ENCODE assay signal across 10 mouse cellular contexts in the genomic region with DNA sequence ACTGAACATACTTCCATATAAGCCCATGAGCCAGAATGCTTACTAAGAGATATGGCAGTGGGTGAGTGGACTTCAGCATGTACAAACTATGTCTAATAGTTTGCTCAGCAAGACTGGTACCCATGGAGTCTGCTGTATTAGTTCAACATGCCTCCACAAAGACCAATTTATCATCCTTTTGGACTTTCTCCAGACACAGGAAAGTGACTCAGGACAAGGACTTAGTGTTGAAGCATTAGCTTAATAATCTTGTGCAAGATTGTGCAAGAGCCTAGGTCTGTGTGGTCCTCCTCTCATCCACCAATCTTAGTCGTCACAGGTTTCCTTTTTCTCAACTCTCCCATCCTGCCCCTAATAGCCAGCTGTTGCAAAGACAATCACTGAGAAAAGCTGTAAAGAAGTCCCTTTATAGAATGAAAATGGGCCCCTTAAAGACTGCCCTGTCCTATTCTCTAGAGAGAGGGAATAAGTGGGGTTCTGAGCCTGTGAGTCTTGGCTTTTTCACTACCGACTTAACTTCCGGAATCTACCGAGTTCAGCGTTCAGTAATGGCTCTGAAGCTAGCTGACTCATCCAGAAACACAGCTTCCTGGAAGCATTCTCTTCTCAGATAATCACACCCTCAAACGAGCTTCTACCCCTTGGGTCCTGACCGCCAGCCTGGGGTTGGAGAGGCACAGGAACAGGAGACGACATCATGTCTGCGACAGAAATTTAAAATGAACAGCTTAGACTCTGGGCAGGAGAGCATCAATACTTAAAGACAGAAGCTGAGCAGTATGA. TPM values are rescaled to one million over a fixed set of nuclear protein-coding genes. Genes with fewer than 3 reads are reported as not detected.
DNase-seq lines count a peak whose midpoint lies in the region; ATAC-seq and TF ChIP-seq lines count a peak whose summit lies in the region.
"Had no signal": no experiment of that assay in that cellular context is flagged by ENCODE, and none has a peak within 500 bp of the region (broad histone marks: within the 10 kb centered on the region; RNA-seq: fewer than 3 reads in every experiment).

No protein-coding gene starts in this region.

- no peaks in the 10 kb centered on the region for H3K4me1 ChIP-seq in stomach, postnatal 0 days (replicated peaks; ENCODE audit: control insufficient read depth, insufficient read depth)
- H3K4me1 ChIP-seq in midbrain, embryonic 10.5 days: no peaks in the 10 kb centered on the region
- H3K4me1 ChIP-seq: forebrain, embryonic 15.5 days; limb, embryonic 13.5 days had no signal

- DNase-seq in urinary bladder, postnatal 36 days (ENCODE audit: low spot score in 2 of 2): peak; percentile 4 to 5
- no peak for DNase-seq in urinary bladder, postnatal 4 days (ENCODE audit: low spot score in 2 of 2)
- peak; percentile 18 for DNase-seq in adrenal gland, postnatal 10 days
- peak; percentile 57 for DNase-seq in liver
- DNase-seq in stomach, postnatal 0 days (ENCODE audit: low spot score): no peak
- DNase-seq in midbrain, embryonic 10.5 days (ENCODE audit: low spot score): no peak
- no peak for DNase-seq in testis, postnatal 14 days (ENCODE audit: low spot score)
- DNase-seq in gastrocnemius, postnatal 10 days: no peak

- no peak overlapping the region for H3K4me2 ChIP-seq in stomach, postnatal 0 days (replicated peaks; ENCODE audit: low read depth)
- H3K4me2 ChIP-seq: forebrain, embryonic 15.5 days; limb, embryonic 13.5 days had no signal

- H3K9ac ChIP-seq in stomach, postnatal 0 days (ENCODE audit: low read length): no peak overlapping the region
- H3K9ac ChIP-seq: forebrain, embryonic 15.5 days; limb, embryonic 13.5 days had no signal

- no peak for TF ChIP-seq CTCF in stomach, postnatal 0 days (IDR thresholded peaks at IDR 0.05; ENCODE audit: low read depth)

- no peak for TF ChIP-seq EP300 in stomach, postnatal 0 days (optimal IDR thresholded peaks at IDR 0.05)

- 57% methylated on average over 9 of the region's 9 CpGs for WGBS in stomach, postnatal 0 days
- WGBS in midbrain, embryonic 10.5 days: 82% methylated on average over 9 of the region's 9 CpGs

- H3K27me3 ChIP-seq in stomach, postnatal 0 days (ENCODE audit: control insufficient read depth, insufficient read depth, low read length): no peaks in the 10 kb centered on the region
- H3K27me3 ChIP-seq in midbrain, embryonic 10.5 days (ENCODE audit: low read depth, poor library complexity, severe bottlenecking): no peaks in the 10 kb centered on the region
- H3K27me3 ChIP-seq: forebrain, embryonic 15.5 days; limb, embryonic 13.5 days had no signal

- peak overlapping the region; percentile 5; the same call in 1 of the 2 replicates for H3K27ac ChIP-seq in stomach, postnatal 0 days (replicated peaks)
- H3K27ac ChIP-seq in midbrain, embryonic 10.5 days (replicated peaks): no peak overlapping the region
- H3K27ac ChIP-seq: forebrain, embryonic 15.5 days; limb, embryonic 13.5 days had no signal

- no peak overlapping the region for H3K4me3 ChIP-seq in stomach, postnatal 0 days (ENCODE audit: low read depth, low read length)
- H3K4me3 ChIP-seq in midbrain, embryonic 10.5 days: no peak overlapping the region
- H3K4me3 ChIP-seq: forebrain, embryonic 15.5 days; limb, embryonic 13.5 days had no signal

- ATAC-seq in stomach, postnatal 0 days (ENCODE audit: low FRiP score, low TSS enrichment): peak; percentile 21; the same call in 1 of the 2 replicates
- ATAC-seq: forebrain, embryonic 15.5 days had no signal

- no peaks in the 10 kb centered on the region for H3K36me3 ChIP-seq in stomach, postnatal 0 days (ENCODE audit: control insufficient read depth, insufficient read depth, low read length)
- H3K36me3 ChIP-seq in midbrain, embryonic 10.5 days: no peaks in the 10 kb centered on the region
- H3K36me3 ChIP-seq: forebrain, embryonic 15.5 days; limb, embryonic 13.5 days had no signal

- no peaks in the 10 kb centered on the region for H3K9me3 ChIP-seq in stomach, postnatal 0 days (ENCODE audit: control insufficient read depth, low read length)
- no peaks in the 10 kb centered on the region for H3K9me3 ChIP-seq in midbrain, embryonic 10.5 days (replicated peaks)
- H3K9me3 ChIP-seq: forebrain, embryonic 15.5 days; limb, embryonic 13.5 days had no signal

RNA-seq across cellular contexts. Expression of gene Tsc22d2, which starts 55.3 kb away (rescaled TPM):
- 10 to 100 TPM; 31.2 to 33.4 TPM for total RNA-seq in adrenal gland, postnatal 10 days (2021)
- polyA plus RNA-seq in stomach, postnatal 0 days (2015; fragmentation: Nextera tagmentation; extraction: Ambion mirVana): 13.0 and 16.0 TPM in 2 replicates
- polyA plus RNA-seq in midbrain, embryonic 10.5 days (2016; fragmentation: Nextera tagmentation; extraction: Ambion mirVana): 7.0 and 7.4 TPM in 2 replicates
- 10 to 100 TPM; 22.5 to 28.3 TPM for total RNA-seq in gastrocnemius, postnatal 10 days (2021)

RNA-seq across cellular contexts. Expression of gene Eif2a, which starts 55.8 kb away (rescaled TPM):
- 10 to 100 TPM; 57.2 to 61.4 TPM for total RNA-seq in adrenal gland, postnatal 10 days (2021)
- 28.4 and 29.7 TPM in 2 replicates for polyA plus RNA-seq in stomach, postnatal 0 days (2015; fragmentation: Nextera tagmentation; extraction: Ambion mirVana)
- 56.0 and 56.3 TPM in 2 replicates for polyA plus RNA-seq in midbrain, embryonic 10.5 days (2016; fragmentation: Nextera tagmentation; extraction: Ambion mirVana)
- 10 to 100 TPM; 48.2 to 50.7 TPM for total RNA-seq in gastrocnemius, postnatal 10 days (2021)

RNA-seq across cellular contexts. Expression of gene Serp1, which starts 55.8 kb away (rescaled TPM):
- total RNA-seq in adrenal gland, postnatal 10 days (2021): 10 to 100 TPM; 55.3 to 72.1 TPM
- 166 and 175 TPM in 2 replicates for polyA plus RNA-seq in stomach, postnatal 0 days (2015; fragmentation: Nextera tagmentation; extraction: Ambion mirVana)
- polyA plus RNA-seq in midbrain, embryonic 10.5 days (2016; fragmentation: Nextera tagmentation; extraction: Ambion mirVana): 136 and 143 TPM in 2 replicates
- 10 to 100 TPM; 16.5 to 19.4 TPM for total RNA-seq in gastrocnemius, postnatal 10 days (2021)

Comparison
In these comparisons a context has a peak if more than half of its experiments do, and no peak if none do; other contexts are left out.
1. DNase-seq: peak in urinary bladder, postnatal 36 days (2 of 2), adrenal gland, postnatal 10 days (single experiment) and liver (single experiment); none in urinary bladder, postnatal 4 days (0 of 2), stomach, postnatal 0 days (single experiment), midbrain, embryonic 10.5 days (single experiment), testis, postnatal 14 days (single experiment) and gastrocnemius, postnatal 10 days (single experiment).